Mouse (Mus musculus): ENCODE measurements around the gene Plekhg1. TPM values are rescaled to one million over a fixed set of nuclear protein-coding genes. Genes with fewer than 3 reads are reported as not detected.

Gene Plekhg1
- polyA plus RNA-seq, 1 experiment from 2014 or later, result 16.6 TPM

DNA sequence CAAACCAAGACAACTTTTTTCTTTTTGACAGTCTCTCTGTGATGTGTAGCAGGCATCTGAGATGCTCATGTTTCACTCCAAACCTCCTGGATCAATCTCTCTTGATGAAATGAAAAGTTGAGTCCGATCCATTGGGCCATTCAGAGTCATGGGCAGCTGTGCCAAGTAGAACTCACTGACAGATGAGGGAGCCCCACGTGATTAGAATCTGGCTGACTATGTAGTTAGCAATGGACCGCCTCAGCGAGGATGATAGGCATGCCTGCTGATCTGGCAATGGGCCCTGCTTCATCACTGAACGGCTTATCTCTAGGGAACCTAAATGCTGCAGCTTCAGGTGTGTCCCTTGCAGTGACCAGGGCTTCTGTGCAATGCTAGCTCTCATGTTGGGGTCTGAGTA lies 3.7 kb downstream of the Plekhg1 start:
- WGBS, result 86% methylated on average over 5 of the region's 5 CpGs
- Histone ChIP-seq H3K4me1 (peaks cover 28% of the 10 kb centered on the region), H3K9ac (no peak overlapping the region), H3K36me3 (no peaks in the 10 kb centered on the region), H3K27ac (no peak overlapping the region), H3K27me3 (no peaks in the 10 kb centered on the region), H3K9me3 (replicated peaks) (no peaks in the 10 kb centered on the region), H3K4me2 (no peak overlapping the region), H3K4me3 (replicated peaks) (no peak overlapping the region)
- ATAC-seq (replicated peaks; ENCODE audit: low FRiP score), result no peak

DNA sequence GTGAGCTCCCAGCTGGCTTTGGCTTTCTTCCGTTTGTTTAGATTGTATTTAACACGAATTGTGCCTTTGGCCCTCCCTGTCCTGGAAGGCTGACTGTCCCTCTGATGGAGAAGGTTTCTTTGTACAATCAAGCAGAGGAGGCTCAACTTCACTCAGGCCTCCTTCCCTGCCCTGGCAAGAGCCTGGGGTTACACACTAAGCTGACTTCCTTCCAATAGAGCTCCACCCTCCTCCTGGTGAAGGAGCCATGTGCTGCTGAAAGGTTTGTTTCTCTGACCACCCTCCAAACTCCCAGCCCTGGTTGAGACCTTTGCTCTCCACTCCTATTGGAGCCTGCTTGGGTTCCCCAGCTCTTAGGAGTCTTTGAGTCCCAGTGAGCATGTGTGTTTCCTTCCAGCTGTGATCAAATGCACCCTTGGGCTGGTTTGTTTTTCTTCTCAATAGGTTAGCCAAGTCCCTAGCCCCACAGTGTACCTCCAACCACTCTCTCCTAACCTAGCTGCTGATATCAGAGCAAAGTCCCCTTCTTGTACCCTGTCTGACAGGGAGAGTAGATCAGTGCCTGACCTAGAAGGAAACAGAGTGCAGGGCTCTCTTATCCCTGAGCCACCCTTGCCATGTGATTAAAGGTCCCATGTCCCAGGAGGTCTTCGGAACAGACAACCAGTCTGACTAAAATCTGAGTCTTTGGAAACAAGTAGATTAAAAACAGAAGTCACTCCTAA lies 6.8 kb downstream of the Plekhg1 start:
- Histone ChIP-seq H3K9me3 (replicated peaks) (no peaks in the 10 kb centered on the region), H3K9ac (no peak overlapping the region), H3K4me1 (peaks cover 14% of the 10 kb centered on the region), H3K4me2 (no peak overlapping the region), H3K36me3 (no peaks in the 10 kb centered on the region), H3K27ac (no peak overlapping the region), H3K27me3 (no peaks in the 10 kb centered on the region), H3K4me3 (replicated peaks) (no peak overlapping the region)
- no peak for ATAC-seq (replicated peaks; ENCODE audit: low FRiP score)
- 57% methylated on average over 3 of the region's 3 CpGs for WGBS

DNA sequence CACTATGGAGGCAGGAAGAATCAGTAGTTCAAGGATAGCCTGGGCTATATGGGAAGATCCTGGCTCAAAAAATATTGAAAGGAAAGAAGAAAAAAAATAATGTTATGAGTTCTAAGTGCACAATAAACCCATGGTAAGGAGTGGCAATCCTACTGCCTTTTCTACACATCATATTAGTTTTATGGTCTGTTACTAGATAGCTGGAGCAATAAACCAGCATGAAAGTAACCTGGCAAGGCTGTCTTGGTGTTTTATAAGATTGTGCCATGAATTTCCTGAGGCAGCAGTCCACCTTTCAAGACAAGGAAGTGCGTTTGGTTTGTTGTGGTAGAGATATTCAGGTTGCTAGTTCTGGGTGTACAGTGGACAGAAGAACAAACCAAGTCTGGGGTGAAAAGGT lies 9.4 kb downstream of the Plekhg1 start:
- Histone ChIP-seq H3K4me1 (peaks cover 6% of the 10 kb centered on the region), H3K9me3 (replicated peaks) (no peaks in the 10 kb centered on the region), H3K4me2 (no peak overlapping the region), H3K4me3 (replicated peaks) (no peak overlapping the region), H3K9ac (no peak overlapping the region), H3K27ac (no peak overlapping the region), H3K27me3 (no peaks in the 10 kb centered on the region), H3K36me3 (no peaks in the 10 kb centered on the region)
- WGBS, result 71% methylated on average over 1 of the region's 1 CpGs
- no peak for ATAC-seq (replicated peaks; ENCODE audit: low FRiP score)

DNA sequence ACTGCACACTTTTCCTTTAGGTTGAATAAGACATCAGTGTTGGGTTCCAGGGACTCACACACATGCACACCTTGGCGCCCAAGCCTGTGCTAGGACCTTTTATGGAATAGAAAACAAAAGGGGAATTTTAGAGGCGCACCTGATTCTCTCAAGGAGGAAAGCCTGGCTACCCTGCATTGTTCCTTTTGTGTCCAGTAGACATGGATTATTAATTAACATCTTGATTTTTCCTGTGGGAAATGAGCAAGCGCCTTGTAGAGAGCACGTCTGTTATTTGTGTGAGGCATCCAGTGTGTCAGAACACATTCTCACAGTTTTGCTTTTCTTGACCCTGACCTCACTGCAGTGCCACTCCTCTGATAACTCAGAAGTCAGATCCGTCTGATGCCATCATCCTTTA lies 21.8 kb downstream of the Plekhg1 start:
- Histone ChIP-seq H3K4me2 (no peak overlapping the region), H3K27me3 (no peaks in the 10 kb centered on the region), H3K9ac (no peak overlapping the region), H3K9me3 (replicated peaks) (no peaks in the 10 kb centered on the region), H3K36me3 (no peaks in the 10 kb centered on the region), H3K4me3 (replicated peaks) (no peak overlapping the region), H3K27ac (no peak overlapping the region), H3K4me1 (peaks cover 12% of the 10 kb centered on the region)
- 64% methylated on average over 5 of the region's 5 CpGs for WGBS
- ATAC-seq (replicated peaks; ENCODE audit: low FRiP score), result no peak

DNA sequence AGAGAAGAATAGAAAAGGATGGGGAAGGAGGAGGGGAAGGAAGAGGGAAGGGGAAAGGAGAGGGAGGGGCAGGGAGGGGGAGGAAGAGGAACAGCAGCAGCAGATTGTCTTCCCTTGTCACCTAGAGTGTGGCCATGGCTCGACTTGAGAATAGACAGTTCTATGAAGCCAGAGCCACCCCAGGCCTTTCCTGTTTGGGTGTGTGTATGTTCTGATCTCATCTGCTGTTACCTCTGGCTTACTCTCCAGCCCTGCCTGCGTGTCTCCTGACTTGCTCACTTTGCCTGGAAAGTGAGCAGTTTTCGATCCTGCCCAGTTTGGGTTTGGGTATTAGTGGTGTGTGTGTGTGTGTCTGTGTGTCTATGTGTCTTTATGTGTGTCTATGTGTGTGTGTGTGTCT lies 23.0 kb downstream of the Plekhg1 start:
- Histone ChIP-seq H3K27me3 (no peaks in the 10 kb centered on the region), H3K4me3 (replicated peaks) (no peak overlapping the region), H3K4me1 (peaks cover 12% of the 10 kb centered on the region), H3K9ac (no peak overlapping the region), H3K9me3 (replicated peaks) (no peaks in the 10 kb centered on the region), H3K27ac (no peak overlapping the region), H3K4me2 (no peak overlapping the region), H3K36me3 (no peaks in the 10 kb centered on the region)
- 66% methylated on average over 3 of the region's 3 CpGs for WGBS
- no peak for ATAC-seq (replicated peaks; ENCODE audit: low FRiP score)

DNA sequence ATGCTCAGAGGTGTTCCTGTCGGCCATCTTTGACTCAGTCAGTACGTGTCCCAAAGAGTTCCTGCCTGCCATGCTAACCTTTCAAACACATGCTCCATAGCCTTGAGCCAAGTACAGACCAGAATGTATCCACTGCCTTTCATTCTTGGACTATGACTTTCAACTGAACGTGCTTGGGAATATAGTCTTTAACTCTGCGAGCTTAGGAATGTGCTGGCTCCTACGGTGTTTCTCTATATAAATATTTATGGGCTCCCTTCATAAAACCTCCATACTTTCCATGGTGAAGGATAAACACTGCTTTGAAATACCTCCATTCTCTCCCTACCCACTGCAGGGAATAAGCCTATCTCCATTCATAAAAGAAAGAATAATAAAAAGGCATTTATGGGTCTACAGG lies 29.0 kb downstream of the Plekhg1 start:
- Histone ChIP-seq H3K36me3 (peaks cover 6% of the 10 kb centered on the region; the same call in 1 of the 2 replicates), H3K4me2 (no peak overlapping the region), H3K27me3 (no peaks in the 10 kb centered on the region), H3K27ac (no peak overlapping the region), H3K9me3 (replicated peaks) (no peaks in the 10 kb centered on the region), H3K9ac (no peak overlapping the region), H3K4me1 (0 out of 2 replicates have a peak, but pooled peaks cover 2% of the 10 kb centered on the region), H3K4me3 (replicated peaks) (no peak overlapping the region)
- ATAC-seq (replicated peaks; ENCODE audit: low FRiP score), result no peak
- WGBS, result 74% methylated on average over 5 of the region's 5 CpGs

DNA sequence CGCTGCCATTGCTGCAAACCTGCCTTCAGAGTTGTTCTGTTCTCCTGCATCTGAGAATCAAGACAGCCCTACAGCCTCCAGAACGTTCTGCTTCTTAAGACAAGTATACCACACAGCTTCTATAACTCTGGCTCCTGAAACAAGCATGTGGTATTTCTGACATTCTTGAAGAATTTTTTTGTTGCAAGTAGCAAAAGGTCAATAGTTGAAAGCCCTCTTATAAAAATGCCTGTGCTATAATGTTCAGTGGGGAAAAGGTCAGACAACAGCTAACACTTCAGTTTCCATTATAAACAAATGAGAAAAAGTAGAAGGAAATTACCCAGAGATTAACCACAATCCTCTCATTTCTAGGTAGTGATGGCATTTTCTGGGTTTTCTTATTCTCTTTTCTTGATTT lies 34.2 kb downstream of the Plekhg1 start:
- H3K9me3 ChIP-seq (replicated peaks), result no peaks in the 10 kb centered on the region
- no peak overlapping the region for H3K4me3 ChIP-seq (replicated peaks)
- H3K4me1 ChIP-seq, result 0 out of 2 replicates have a peak, but pooled peaks cover 3% of the 10 kb centered on the region
- no peaks in the 10 kb centered on the region for H3K27me3 ChIP-seq
- H3K9ac ChIP-seq, result no peak overlapping the region
- no peak overlapping the region for H3K4me2 ChIP-seq
- H3K36me3 ChIP-seq, result peaks cover 6% of the 10 kb centered on the region; the same call in 1 of the 2 replicates
- WGBS, result 71% methylated on average over 2 of the region's 2 CpGs
- H3K27ac ChIP-seq, result no peak overlapping the region
- ATAC-seq (replicated peaks; ENCODE audit: low FRiP score), result no peak

DNA sequence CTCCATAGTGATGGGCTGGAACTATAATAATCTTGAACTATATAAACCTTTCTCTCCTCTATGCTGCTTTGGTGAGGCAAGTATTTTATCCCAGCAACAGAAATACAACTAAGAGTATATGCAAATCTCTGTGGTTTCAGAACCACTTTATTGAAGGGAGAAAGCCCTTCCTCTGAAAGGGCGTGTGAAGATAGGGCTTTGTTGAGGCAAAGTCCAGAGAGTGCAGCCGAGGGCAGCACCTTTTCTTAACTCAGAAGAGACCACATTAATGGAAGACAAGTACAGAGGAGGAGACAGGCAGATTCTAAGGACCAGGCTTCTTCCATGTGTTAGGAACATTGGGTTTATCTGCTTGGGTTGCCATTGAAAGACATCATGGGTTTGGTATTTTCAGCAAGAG lies 36.6 kb downstream of the Plekhg1 start:
- WGBS, result 79% methylated on average over 2 of the region's 2 CpGs
- no peaks in the 10 kb centered on the region for H3K27me3 ChIP-seq
- no peak overlapping the region for H3K9ac ChIP-seq
- ATAC-seq (replicated peaks; ENCODE audit: low FRiP score), result no peak
- H3K9me3 ChIP-seq (replicated peaks), result no peaks in the 10 kb centered on the region
- H3K36me3 ChIP-seq, result peaks cover 6% of the 10 kb centered on the region; the same call in 1 of the 2 replicates
- H3K27ac ChIP-seq, result no peak overlapping the region
- H3K4me2 ChIP-seq, result no peak overlapping the region
- 0 out of 2 replicates have a peak, but pooled peaks cover 3% of the 10 kb centered on the region for H3K4me1 ChIP-seq
- no peak overlapping the region for H3K4me3 ChIP-seq (replicated peaks)

DNA sequence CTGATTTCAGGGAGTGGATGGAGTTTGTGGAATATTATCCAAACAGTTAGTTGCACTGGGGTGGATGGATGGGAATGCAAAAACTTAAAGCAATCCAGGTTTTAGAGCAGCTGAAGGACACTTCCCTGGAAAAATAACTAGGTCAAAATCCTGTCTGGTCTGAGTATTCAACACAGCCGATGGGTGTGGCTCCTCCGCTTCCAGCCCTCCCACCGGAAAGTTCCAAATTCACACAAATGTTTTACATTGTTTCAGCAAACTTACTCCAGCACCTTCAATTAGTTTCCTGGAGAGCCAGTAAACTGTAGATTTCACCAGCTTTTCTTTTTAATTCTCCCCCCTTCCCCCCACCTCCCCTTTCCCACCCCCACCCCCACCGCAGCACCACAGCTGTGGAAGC lies 45.2 kb downstream of the Plekhg1 start:
- ATAC-seq (replicated peaks; ENCODE audit: low FRiP score), result no peak
- Histone ChIP-seq H3K4me3 (replicated peaks) (no peak overlapping the region), H3K27me3 (no peaks in the 10 kb centered on the region), H3K36me3 (no peaks in the 10 kb centered on the region), H3K9ac (no peak overlapping the region), H3K9me3 (replicated peaks) (no peaks in the 10 kb centered on the region), H3K4me2 (no peak overlapping the region), H3K4me1 (0 out of 2 replicates have a peak, but pooled peaks cover 5% of the 10 kb centered on the region), H3K27ac (no peak overlapping the region)
- WGBS, result 78% methylated on average over 4 of the region's 4 CpGs

DNA sequence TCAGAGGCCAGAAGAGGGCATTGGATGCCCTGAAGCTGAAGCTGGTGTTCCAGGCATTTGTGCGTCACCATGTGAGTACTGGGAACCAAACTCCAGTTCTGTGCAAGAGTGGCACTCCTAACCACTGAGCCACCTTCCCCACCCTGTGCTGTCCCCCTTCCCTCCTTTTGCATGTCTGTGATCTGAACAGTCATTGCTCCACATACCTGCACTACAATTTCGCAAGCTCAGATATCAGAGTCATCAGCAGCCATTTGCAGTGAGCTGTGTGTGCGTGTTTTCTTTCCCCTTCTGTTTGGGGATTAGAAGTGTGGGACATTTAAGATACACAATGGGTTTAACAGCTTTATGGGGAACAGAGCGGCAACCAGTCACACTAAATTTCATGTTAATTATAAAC lies 46.4 kb downstream of the Plekhg1 start:
- Histone ChIP-seq H3K4me2 (no peak overlapping the region), H3K36me3 (no peaks in the 10 kb centered on the region), H3K9me3 (replicated peaks) (no peaks in the 10 kb centered on the region), H3K27me3 (no peaks in the 10 kb centered on the region), H3K4me1 (0 out of 2 replicates have a peak, but pooled peaks cover 5% of the 10 kb centered on the region), H3K27ac (no peak overlapping the region), H3K4me3 (replicated peaks) (no peak overlapping the region), H3K9ac (no peak overlapping the region)
- 85% methylated on average over 4 of the region's 4 CpGs for WGBS
- no peak for ATAC-seq (replicated peaks; ENCODE audit: low FRiP score)

DNA sequence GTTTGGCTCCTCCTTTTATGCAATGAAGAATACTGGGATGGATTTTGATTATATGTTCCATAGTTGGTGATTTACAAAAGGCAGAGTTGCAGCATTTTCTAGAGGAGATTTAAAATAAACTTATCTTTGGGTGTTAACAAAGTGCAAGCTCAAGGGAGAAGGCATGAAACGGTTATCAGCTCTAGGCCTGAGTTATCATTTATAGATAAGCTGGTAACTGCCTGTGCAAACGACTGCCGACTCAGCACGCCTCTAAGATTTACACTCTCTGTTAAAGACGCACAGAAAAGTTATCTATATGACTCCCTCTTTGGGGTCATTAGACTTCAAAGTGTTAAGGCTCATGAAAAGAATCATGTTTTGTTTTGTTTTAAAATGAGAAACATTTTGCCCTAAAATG lies 46.8 kb downstream of the Plekhg1 start:
- no peaks in the 10 kb centered on the region for H3K9me3 ChIP-seq (replicated peaks)
- H3K27ac ChIP-seq, result no peak overlapping the region
- no peaks in the 10 kb centered on the region for H3K36me3 ChIP-seq
- H3K27me3 ChIP-seq, result no peaks in the 10 kb centered on the region
- ATAC-seq (replicated peaks; ENCODE audit: low FRiP score), result no peak
- no peak overlapping the region for H3K4me2 ChIP-seq
- H3K4me1 ChIP-seq, result 0 out of 2 replicates have a peak, but pooled peaks cover 5% of the 10 kb centered on the region
- no peak overlapping the region for H3K9ac ChIP-seq
- WGBS, result 43% methylated on average over 5 of the region's 5 CpGs
- H3K4me3 ChIP-seq (replicated peaks), result no peak overlapping the region

DNA sequence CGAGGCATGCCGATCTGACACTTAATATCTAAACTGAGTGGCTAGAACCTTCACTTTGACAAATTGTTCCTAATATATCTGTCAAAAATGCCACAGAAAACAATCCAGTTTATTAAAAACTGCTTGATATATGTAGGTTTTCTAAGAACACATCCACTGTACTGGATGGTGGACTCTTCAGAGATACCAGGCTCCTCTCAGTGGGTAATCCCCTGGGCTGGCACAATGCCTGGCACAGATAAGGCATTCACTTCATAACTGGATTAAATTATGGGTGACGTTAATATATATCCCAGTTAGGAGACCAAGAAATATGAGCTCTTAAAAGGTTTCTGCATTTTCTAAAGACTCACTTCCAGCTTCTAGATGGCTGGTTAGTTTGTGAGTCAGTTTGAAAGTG lies 53.7 kb downstream of the Plekhg1 start:
- no peak overlapping the region for H3K4me3 ChIP-seq (replicated peaks)
- no peaks in the 10 kb centered on the region for H3K36me3 ChIP-seq
- no peaks in the 10 kb centered on the region for H3K9me3 ChIP-seq (replicated peaks)
- H3K27me3 ChIP-seq, result no peaks in the 10 kb centered on the region
- H3K4me1 ChIP-seq, result no peaks in the 10 kb centered on the region
- 52% methylated on average over 3 of the region's 3 CpGs for WGBS
- no peak for ATAC-seq (replicated peaks; ENCODE audit: low FRiP score)
- H3K9ac ChIP-seq, result no peak overlapping the region
- H3K27ac ChIP-seq, result no peak overlapping the region
- H3K4me2 ChIP-seq, result no peak overlapping the region

DNA sequence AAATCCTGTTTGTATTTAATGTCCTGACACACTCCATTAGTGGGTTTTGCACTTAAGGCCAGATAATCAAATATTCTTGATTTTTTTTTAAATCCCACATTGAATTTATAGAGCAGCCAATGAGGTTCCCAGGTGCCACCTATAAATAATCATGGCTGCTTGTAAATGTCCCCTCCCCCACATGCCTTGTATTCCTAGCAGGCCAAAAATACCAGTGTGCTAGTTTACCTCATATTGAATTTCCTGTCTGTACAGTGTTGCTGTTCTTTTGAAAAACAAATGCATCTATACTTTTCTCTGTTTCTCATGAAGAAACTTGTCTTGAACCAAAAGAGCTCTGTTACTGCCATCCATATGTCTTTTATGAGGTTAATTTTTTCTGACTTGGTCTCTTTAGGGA lies 59.3 kb downstream of the Plekhg1 start:
- Histone ChIP-seq H3K9me3 (replicated peaks) (no peaks in the 10 kb centered on the region), H3K36me3 (0 out of 2 replicates have a peak, but pooled peaks cover 6% of the 10 kb centered on the region), H3K4me2 (no peak overlapping the region), H3K27me3 (no peaks in the 10 kb centered on the region), H3K9ac (no peak overlapping the region), H3K4me1 (no peaks in the 10 kb centered on the region), H3K4me3 (replicated peaks) (no peak overlapping the region), H3K27ac (no peak overlapping the region)
- no peak for ATAC-seq (replicated peaks; ENCODE audit: low FRiP score)
